ENCODE assay signal across 10 mouse cellular contexts in genomic region chr2:71543948-71544347, GRCm38 (mm10). TPM values are rescaled to one million over a fixed set of nuclear protein-coding genes. Genes with fewer than 3 reads are reported as not detected.
DNase-seq lines count a peak whose midpoint lies in the region; ATAC-seq and TF ChIP-seq lines count a peak whose summit lies in the region.
"Had no signal": no experiment of that assay in that cellular context is flagged by ENCODE, and none has a peak within 500 bp of the region (broad histone marks: within the 10 kb centered on the region; RNA-seq: fewer than 3 reads in every experiment).

No protein-coding gene starts in this region.

- peak overlapping the region; percentile 98 for H3K4me2 ChIP-seq in heart, embryonic 13.5 days
- peak overlapping the region; percentile 69 for H3K4me2 ChIP-seq in forebrain, postnatal 0 days (ENCODE audit: low read depth)
- H3K4me2 ChIP-seq in midbrain, embryonic 12.5 days (replicated peaks): peak overlapping the region; percentile 98; the same call in 1 of the 2 replicates

- H3K36me3 ChIP-seq in heart, embryonic 13.5 days: no peaks in the 10 kb centered on the region
- no peaks in the 10 kb centered on the region for H3K36me3 ChIP-seq in forebrain, postnatal 0 days (ENCODE audit: insufficient read depth)
- H3K36me3 ChIP-seq in midbrain, embryonic 12.5 days: no peaks in the 10 kb centered on the region

- no peak for TF ChIP-seq CTCF in brain, embryonic 14.5 days (IDR thresholded peaks at IDR 0.05; ENCODE audit: borderline replicate concordance, extremely low read depth, insufficient read depth, insufficient read length)
- no peak for TF ChIP-seq CTCF in forebrain, postnatal 0 days (IDR thresholded peaks at IDR 0.05; ENCODE audit: low read depth)

- no peak for ATAC-seq in heart, embryonic 13.5 days (ENCODE audit: extremely low read depth, insufficient number of reproducible peaks, low FRiP score, low TSS enrichment)
- no peak for ATAC-seq in forebrain, postnatal 0 days
- ATAC-seq in midbrain, embryonic 12.5 days (ENCODE audit: low FRiP score, low read depth): no peak
- ATAC-seq in activated CD4-positive, CD25-positive, alpha-beta regulatory T cell, adult 4 months: no peak

- intact Hi-C loops in heart, postnatal 14 days (cut with DNase I): loop anchor here (2.0 to 10.0 kb wide), 2 partner anchors 13 to 289 kb away; no protein-coding TSS in a partner anchor

- no peak overlapping the region for H3K27ac ChIP-seq in heart, embryonic 13.5 days (replicated peaks)
- peak overlapping the region; percentile 84 for H3K27ac ChIP-seq in forebrain, postnatal 0 days (ENCODE audit: low read depth, low read length)
- H3K27ac ChIP-seq in midbrain, embryonic 12.5 days (replicated peaks): 0 out of 2 replicates have a peak overlapping the region, but pooled peaks have one; percentile 15

- H3K4me3 ChIP-seq in heart, embryonic 13.5 days: peak overlapping the region; percentile 62
- peak overlapping the region; percentile 49 for H3K4me3 ChIP-seq in forebrain, postnatal 0 days (ENCODE audit: low read depth, low read length)
- peak overlapping the region; percentile 56 for H3K4me3 ChIP-seq in midbrain, embryonic 12.5 days

- WGBS in heart, embryonic 13.5 days: 3% methylated on average over 20 of the region's 20 CpGs
- 10% methylated on average over 20 of the region's 20 CpGs for WGBS in forebrain, postnatal 0 days
- WGBS in midbrain, embryonic 12.5 days: 0% methylated on average over 20 of the region's 20 CpGs

- no peaks in the 10 kb centered on the region for H3K9me3 ChIP-seq in heart, embryonic 13.5 days
- H3K9me3 ChIP-seq in forebrain, postnatal 0 days (ENCODE audit: low read length): no peaks in the 10 kb centered on the region
- no peaks in the 10 kb centered on the region for H3K9me3 ChIP-seq in midbrain, embryonic 12.5 days

- no peak for DNase-seq in heart, postnatal 14 days
- DNase-seq in brain, embryonic 14.5 days (ENCODE audit: low read depth): peak; percentile 23
- peak; percentile 26 for DNase-seq in forebrain, postnatal 0 days
- DNase-seq in right cerebral cortex, postnatal 4 days: no peak
- no peak for DNase-seq in adrenal gland, postnatal 14 days
- DNase-seq: gastrocnemius, postnatal 10 days; layer of hippocampus, postnatal 36 days had no signal

- peaks cover 51% of the 10 kb centered on the region for H3K4me1 ChIP-seq in heart, embryonic 13.5 days
- H3K4me1 ChIP-seq in forebrain, postnatal 0 days (ENCODE audit: insufficient read depth): no peaks in the 10 kb centered on the region
- H3K4me1 ChIP-seq in midbrain, embryonic 12.5 days: peaks cover 54% of the 10 kb centered on the region

- H3K27me3 ChIP-seq in heart, embryonic 13.5 days (replicated peaks): peaks cover 95% of the 10 kb centered on the region
- peaks cover 21% of the 10 kb centered on the region for H3K27me3 ChIP-seq in forebrain, postnatal 0 days (ENCODE audit: insufficient read depth, low read length)
- H3K27me3 ChIP-seq in midbrain, embryonic 12.5 days: peaks cover 91% of the 10 kb centered on the region

- no peak overlapping the region for H3K9ac ChIP-seq in heart, embryonic 13.5 days
- H3K9ac ChIP-seq in forebrain, postnatal 0 days: peak overlapping the region; percentile 66
- peak overlapping the region; percentile 21; the same call in 1 of the 2 replicates for H3K9ac ChIP-seq in midbrain, embryonic 12.5 days (replicated peaks)

- no peak for TF ChIP-seq POLR2A in brain, embryonic 14.5 days (IDR thresholded peaks at IDR 0.05; ENCODE audit: borderline replicate concordance, extremely low read depth, insufficient read depth, insufficient read length, poor library complexity, severe bottlenecking)

RNA-seq across cellular contexts. Expression of gene Dlx2, which starts 2.6 kb away (rescaled TPM):
- 0.09 and 0.33 TPM in 2 replicates for polyA plus RNA-seq in heart, embryonic 13.5 days (2015; fragmentation: Nextera tagmentation; extraction: Ambion mirVana)
- total RNA-seq in heart, postnatal 14 days (2021): not detected
- 32.8 and 48.3 TPM in 2 replicates for polyA plus RNA-seq in brain, embryonic 14.5 days (2012; rRNA removed)
- 19.3 and 28.1 TPM in 2 replicates for total RNA-seq in forebrain, postnatal 0 days (2014; rRNA removed)
- polyA plus RNA-seq in forebrain, postnatal 0 days (2015; fragmentation: Nextera tagmentation; extraction: Ambion mirVana): 40.0 and 43.1 TPM in 2 replicates
- 15.8 and 21.5 TPM in 2 replicates for polyA plus RNA-seq in midbrain, embryonic 12.5 days (2016; fragmentation: Nextera tagmentation; extraction: Ambion mirVana)
- not detected for polyA plus RNA-seq in activated CD4-positive, CD25-positive, alpha-beta regulatory T cell, adult 4 months (2017; shearing (Covaris generic))
- 0.19 and 0.22 TPM in 2 replicates for total RNA-seq in adrenal gland, postnatal 14 days (2021)

RNA-seq across cellular contexts. Expression of gene Dlx1, which starts 16.0 kb away (rescaled TPM):
- 0.29 and 0.60 TPM in 2 replicates for polyA plus RNA-seq in heart, embryonic 13.5 days (2015; fragmentation: Nextera tagmentation; extraction: Ambion mirVana)
- total RNA-seq in heart, postnatal 14 days (2021): under 1 TPM; 0.44 to 0.60 TPM
- polyA plus RNA-seq in brain, embryonic 14.5 days (2012; rRNA removed): 93.3 and 265 TPM in 2 replicates
- 73.5 and 80.2 TPM in 2 replicates for total RNA-seq in forebrain, postnatal 0 days (2014; rRNA removed)
- polyA plus RNA-seq in forebrain, postnatal 0 days (2015; fragmentation: Nextera tagmentation; extraction: Ambion mirVana): 105 and 139 TPM in 2 replicates
- 37.2 and 59.9 TPM in 2 replicates for polyA plus RNA-seq in midbrain, embryonic 12.5 days (2016; fragmentation: Nextera tagmentation; extraction: Ambion mirVana)
- polyA plus RNA-seq in activated CD4-positive, CD25-positive, alpha-beta regulatory T cell, adult 4 months (2017; shearing (Covaris generic)): not detected
- total RNA-seq in adrenal gland, postnatal 14 days (2021): 0.11 and 0.26 TPM in 2 replicates

Comparison
In these comparisons a context has a peak if more than half of its experiments do, and no peak if none do; other contexts are left out.
1. DNase-seq: peak in brain, embryonic 14.5 days (single experiment) and forebrain, postnatal 0 days (single experiment); none in heart, postnatal 14 days (0 of 2), right cerebral cortex, postnatal 4 days (single experiment) and adrenal gland, postnatal 14 days (single experiment).
2. RNA of gene Dlx2, which starts 2.6 kb away (polyA plus RNA-seq): 40.0 to 43.1 TPM in forebrain, postnatal 0 days, 32.8 to 48.3 TPM in brain, embryonic 14.5 days and 15.8 to 21.5 TPM in midbrain, embryonic 12.5 days; 0.09 to 0.33 TPM in heart, embryonic 13.5 days and not detected in activated CD4-positive, CD25-positive, alpha-beta regulatory T cell, adult 4 months; every median in the first group is over 10 times any median in the second.
3. RNA of gene Dlx1, which starts 16.0 kb away (polyA plus RNA-seq): 105 to 139 TPM in forebrain, postnatal 0 days, 93.3 to 265 TPM in brain, embryonic 14.5 days and 37.2 to 59.9 TPM in midbrain, embryonic 12.5 days; 0.29 to 0.60 TPM in heart, embryonic 13.5 days and not detected in activated CD4-positive, CD25-positive, alpha-beta regulatory T cell, adult 4 months; every median in the first group is over 10 times any median in the second.
4. Peak in every context shown above with its lines, with median percentiles within 50 percentile points of each other: H3K4me2 ChIP-seq and H3K4me3 ChIP-seq.